Mouse (Mus musculus): ENCODE results near the gene Esyt2.
A peak's percentile ranks its signal among the peaks of the same experiment; 100 is the strongest.

Esyt2 gene

DNA sequence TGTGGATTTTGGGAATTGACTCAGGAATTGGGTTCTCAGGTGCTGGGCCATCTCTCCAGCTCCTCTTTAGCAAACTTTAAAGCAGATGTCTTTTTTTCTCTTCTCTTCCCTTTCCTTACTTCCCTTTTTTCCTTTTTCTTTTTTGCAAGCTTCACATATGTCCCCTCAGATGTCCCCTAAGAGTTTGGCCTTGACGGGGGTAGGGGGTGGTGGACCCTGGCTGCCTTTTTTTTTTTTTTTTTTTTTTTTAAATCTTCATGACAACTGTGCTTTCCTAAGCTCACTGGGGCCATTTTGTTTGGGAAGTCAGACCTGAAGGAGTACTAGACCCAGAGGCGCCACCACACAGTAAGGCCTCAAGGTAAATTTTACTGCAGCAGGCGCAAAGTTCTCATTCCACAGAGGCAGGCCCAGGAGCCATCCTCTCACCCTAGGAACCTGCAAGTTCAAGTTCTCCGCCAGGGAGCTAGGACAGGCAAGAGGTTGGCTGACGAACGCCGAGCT, 795 bp upstream of the Esyt2 start:
- DNase-seq (ENCODE audit: low read depth, low spot score): no peak

DNA sequence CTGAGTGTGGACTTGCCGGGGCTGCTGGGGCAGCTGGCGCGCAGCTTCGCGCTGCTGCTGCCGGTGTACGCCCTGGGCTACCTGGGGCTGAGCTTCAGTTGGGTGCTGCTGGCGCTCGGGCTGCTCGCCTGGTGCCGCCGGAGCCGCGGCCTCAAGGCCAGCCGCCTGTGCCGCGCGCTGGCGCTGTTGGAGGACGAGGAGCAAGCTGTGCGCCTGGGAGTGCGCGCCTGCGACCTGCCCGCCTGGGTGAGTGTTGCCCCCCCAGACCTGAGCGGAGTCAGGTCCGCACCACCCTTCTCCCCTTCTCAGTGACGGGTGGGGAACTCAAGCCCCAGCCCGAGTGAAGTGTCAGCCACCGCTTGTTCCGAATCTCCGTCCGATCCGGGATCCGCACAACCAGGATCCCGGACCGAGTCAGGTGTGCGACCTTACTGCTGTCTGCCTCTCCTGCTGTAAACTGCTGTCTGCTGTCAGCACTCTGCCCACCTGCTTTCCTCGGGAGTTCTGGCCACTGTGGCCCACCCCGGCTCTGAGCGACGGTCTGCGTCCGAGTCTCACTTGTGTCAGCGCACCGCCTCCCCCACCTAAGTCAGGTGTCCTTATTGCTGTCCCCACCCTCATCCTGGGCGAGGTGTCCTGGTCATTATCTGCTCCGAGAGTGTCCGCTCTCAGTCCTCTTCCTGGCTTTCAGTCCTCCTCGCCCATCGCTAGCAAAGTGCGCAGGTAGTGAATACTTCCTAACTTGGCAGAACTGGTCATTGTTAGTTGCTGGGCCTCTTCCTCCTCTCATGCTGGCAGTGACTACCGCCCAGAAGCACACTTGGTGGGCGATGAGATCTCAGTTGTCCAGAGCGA, 658 bp downstream of the Esyt2 start:
- peak; percentile 38 for DNase-seq (ENCODE audit: low read depth, low spot score)

DNA sequence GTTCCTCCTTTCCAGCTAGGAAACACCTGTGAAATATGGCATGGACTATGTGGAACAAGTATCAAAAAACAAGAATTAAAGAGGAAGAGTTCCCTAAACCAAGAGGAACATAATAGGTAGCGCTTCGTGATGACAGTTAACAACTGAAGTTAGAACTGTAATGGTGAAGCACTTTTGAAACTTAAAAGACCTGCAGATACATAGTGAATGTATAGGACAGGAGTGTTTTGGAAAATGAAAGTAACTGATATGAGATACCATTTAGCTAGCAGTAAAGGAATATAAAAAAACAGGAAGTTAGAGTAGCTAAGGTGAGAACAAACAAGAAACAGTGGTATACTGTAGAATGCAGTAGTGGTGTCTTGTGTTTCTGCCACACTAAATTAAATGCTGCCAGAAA, 1.9 kb downstream of the Esyt2 start:
- no peak for DNase-seq (ENCODE audit: low read depth, low spot score)

- DNase-seq (ENCODE audit: low read depth, low spot score): no peak
Measured at GRCm38 (mm10) chr12:116283511-116283910, 2.5 kb downstream of the Esyt2 start.

DNA sequence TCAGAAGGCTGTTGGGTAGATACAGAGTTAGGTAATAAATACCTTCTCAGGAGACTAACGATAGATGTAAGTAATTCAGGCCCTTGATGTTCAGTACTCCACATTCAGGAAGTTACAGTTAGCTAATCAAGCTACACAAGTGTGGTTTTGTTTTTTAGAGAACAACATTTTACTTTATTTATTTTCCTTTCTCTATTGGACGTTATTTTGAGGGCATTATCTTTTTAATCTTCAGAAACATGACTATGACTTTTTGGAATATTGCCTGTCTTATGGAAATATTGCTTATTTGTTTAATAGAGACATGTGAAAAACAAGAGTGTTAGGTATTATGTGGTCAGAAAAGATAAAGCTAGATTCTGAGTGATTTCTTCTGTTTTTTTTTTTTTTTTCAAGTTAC, 12.2 kb downstream of the Esyt2 start:
- no peak for DNase-seq (ENCODE audit: low read depth, low spot score)

DNA sequence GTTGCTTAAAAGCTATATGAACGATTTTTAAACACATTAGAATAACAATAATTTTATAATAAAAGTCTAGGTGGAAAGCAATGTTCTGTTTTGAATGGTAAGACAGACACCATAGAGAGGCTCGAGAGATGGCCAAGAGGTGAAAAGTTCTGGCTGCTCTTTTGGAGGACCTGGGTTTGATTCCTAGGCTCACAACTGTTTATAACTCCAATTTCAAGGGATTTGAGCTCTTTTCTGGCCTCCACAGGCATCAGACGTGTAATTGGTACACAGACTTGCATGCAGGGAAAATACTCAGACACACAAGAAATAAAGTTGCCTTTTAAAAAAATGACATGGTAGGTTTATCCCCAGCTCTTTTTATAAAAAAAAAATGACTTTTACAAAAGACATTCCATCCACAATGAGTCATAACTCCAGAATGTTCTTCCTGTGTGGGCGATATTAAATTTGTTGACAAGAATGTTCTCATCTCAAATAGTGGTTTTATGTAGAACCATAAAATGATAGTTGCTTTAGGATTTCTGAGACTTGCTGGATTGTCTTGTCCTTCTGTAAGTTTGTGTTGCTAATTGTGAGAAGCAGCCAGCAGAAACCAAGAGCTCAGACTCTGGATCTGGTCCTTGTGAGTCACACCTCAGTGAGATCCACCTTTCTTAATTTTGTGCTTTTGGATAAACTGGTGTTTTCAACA, 12.8 kb downstream of the Esyt2 start:
- DNase-seq (ENCODE audit: low read depth, low spot score): peak; percentile 88

- DNase-seq (ENCODE audit: low read depth, low spot score): peak; percentile 77
Measured at GRCm38 (mm10) chr12:116299906-116300305, 18.9 kb downstream of the Esyt2 start.

- DNase-seq (ENCODE audit: low read depth, low spot score): no peak
Measured at GRCm38 (mm10) chr12:116302181-116302580, 21.2 kb downstream of the Esyt2 start.

GRCm38 (mm10) chr12:116306042-116306441, 25.0 kb downstream of the Esyt2 start:
- DNase-seq (ENCODE audit: low read depth, low spot score): peak; percentile 86

- DNase-seq (ENCODE audit: low read depth, low spot score): peak; percentile 43
Measured at GRCm38 (mm10) chr12:116307870-116308269, 26.9 kb downstream of the Esyt2 start.

GRCm38 (mm10) chr12:116308612-116309011, 27.6 kb downstream of the Esyt2 start:
- no peak for DNase-seq (ENCODE audit: low read depth, low spot score)

DNA sequence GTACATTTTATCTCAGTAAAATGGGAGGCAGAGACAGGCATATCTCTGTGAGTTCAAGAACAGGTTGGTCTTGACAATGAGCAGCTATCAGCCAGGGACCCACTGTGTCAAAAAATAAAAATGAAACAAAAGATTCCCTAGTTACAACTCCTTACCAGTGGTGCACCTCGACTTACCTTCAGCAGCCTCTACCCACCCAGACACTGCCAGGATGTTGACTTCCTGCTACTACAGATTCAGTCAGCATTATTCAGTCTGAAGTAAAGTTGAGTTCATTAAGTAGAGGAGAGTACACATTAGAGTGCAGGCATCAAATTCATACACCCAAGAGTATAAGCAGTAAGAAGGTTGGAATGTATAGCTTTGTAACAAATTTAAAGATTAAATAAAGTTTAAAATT, 32.8 kb downstream of the Esyt2 start:
- no peak for DNase-seq (ENCODE audit: low read depth, low spot score)

DNA sequence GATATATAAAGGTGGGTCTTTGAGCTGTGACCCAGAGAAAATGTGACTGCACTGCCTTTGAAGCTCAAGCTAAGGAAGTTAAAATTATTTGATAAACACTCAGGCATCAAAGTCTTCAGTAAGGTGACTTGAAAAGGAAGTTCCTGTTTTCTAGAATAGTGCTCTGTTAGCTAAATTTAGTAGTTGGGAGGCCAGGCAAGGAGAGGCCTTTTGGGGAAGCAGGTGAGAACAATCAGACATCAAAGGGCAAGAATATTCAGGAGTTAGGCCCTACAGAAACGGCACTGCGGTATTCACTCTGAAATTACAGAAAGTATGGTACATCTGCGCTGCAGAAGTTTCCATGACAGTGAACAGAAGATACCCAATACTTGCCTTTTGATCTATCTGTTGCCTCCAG, 34.5 kb downstream of the Esyt2 start:
- DNase-seq (ENCODE audit: low read depth, low spot score): no peak

DNA sequence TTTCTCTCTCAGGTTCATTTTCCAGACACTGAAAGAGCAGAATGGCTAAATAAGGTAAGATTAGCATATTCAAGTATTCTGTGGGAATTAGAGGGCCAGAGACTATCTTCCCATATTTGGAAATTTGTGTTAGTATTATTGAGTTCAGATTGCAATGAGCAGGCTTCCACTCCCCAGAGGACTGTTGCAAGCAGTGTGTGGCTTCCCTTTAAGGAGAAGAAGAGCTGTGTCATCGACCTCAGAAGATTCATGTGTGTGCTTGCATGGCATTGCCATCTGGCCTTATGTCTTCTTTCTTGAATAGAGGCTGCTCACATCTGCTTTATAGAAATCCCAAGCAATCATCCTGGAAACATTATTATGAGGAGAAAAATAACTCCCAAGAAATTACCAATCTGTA, 36.8 kb downstream of the Esyt2 start:
- peak; percentile 29 for DNase-seq (ENCODE audit: low read depth, low spot score)

- DNase-seq (ENCODE audit: low read depth, low spot score): peak; percentile 39
Measured at GRCm38 (mm10) chr12:116325545-116325944, 44.5 kb downstream of the Esyt2 start.

DNA sequence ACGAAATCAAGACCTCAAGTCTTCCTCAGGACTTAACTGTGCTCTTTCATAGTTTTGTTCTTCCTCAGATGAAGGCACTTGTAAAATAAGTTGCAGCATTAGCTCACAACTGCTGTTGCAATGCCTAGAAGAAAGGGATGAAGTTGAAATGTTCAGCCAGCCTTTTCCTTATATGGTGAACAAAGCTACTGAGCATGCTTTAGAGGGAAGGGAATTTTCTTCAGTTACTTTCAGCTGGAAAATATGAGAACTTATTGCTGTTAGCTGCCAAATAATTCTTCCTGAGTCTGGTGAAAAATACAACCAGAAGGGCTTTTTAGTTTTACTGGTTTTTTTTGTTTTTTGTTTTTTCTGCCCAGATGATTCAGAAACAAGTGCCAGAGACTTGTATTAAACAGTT, 45.2 kb downstream of the Esyt2 start:
- peak; percentile 66 for DNase-seq (ENCODE audit: low read depth, low spot score)

- no peak for DNase-seq (ENCODE audit: low read depth, low spot score)
Measured at GRCm38 (mm10) chr12:116334253-116334652, 53.3 kb downstream of the Esyt2 start.

DNA sequence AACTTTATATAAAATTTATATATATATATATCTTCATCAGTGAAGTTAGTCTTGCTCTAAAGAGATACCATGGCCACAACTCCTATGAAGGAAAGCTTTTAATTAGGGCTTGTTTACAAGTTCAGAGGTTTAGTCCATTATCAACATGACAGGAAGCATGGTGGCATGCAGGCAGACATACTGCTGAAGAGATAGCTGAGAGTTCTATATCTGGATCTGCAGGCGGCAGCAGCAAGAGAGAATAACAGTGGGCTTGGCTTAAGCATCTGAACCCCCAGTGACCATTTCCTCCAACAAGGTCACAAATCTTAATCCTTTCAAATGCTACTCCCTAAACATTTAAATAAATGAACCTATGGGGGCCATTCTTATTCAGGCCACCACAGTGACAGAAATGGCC, 59.2 kb downstream of the Esyt2 start:
- no peak for DNase-seq (ENCODE audit: low read depth, low spot score)

DNA sequence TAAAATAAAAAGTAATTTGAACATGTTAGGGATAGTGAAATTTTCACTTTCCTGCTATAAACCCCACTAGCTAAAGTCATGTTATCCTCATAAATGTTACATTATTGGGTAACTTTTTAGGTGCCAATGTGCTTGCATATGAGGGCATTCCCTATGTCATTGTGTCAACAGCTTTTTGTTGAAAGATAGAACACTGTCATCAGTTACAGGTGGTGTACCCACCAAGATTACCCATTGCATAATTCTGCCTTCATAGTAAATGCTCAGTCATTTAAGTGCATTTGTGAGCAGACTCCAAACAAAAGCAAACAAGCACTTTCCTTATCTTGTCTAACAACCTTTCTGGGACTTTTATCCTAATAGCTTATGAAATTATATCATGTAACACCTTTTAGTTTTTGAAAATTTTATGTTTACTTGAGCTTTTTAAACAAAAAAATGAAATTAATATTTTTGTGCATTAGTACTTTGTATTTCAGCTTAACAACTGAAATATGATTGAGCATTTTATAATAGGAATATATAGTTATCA, 67.8 kb downstream of the Esyt2 start:
- peak; percentile 9 for DNase-seq (ENCODE audit: low read depth, low spot score)

DNA sequence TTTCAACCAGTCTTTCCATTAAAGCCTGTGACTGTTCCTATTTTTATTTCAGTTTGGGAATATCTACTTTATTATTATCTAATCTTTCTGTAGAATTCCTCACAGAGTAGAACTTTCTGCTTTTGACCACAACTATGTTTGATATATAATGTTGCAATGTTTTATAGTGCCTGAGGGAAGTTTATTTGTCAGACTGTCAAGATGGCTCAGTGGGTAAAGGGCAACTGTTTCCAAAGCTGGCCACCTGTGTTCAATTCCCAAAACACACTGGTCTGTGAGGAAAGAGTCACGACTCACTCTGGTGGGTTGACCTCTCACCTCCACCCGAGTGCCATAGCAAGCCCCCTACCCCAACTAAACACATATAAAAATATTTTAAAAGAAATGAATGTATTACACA, 68.4 kb downstream of the Esyt2 start:
- DNase-seq (ENCODE audit: low read depth, low spot score): peak; percentile 82

GRCm38 (mm10) chr12:116351022-116351421, 70.0 kb downstream of the Esyt2 start:
- no peak for DNase-seq (ENCODE audit: low read depth, low spot score)

- no peak for DNase-seq (ENCODE audit: low read depth, low spot score)
Measured at GRCm38 (mm10) chr12:116352404-116352803, 71.4 kb downstream of the Esyt2 start.

DNA sequence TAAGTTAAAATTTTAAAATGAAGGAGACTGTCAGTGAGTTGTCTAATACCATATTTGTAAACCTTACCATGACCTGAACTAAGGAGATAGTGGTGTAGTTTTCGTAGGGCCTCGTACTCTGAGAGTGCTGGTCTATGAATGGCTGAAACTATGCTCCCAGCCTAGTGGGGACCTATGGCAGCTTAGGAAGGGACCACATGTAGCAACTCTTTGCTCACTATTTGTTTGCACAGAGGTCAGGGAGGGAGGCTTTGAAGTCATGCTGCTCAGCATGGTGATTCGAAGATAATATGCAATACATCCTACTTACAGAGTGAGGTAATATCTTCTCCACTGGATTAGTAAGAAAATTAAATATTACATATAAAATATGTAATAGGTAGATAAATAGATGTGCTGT, 73.7 kb downstream of the Esyt2 start:
- DNase-seq (ENCODE audit: low read depth, low spot score): no peak

All from 3T3-L1 (cell line).